Mouse (Mus musculus): ENCODE measurements around the gene Mb.

DNA sequence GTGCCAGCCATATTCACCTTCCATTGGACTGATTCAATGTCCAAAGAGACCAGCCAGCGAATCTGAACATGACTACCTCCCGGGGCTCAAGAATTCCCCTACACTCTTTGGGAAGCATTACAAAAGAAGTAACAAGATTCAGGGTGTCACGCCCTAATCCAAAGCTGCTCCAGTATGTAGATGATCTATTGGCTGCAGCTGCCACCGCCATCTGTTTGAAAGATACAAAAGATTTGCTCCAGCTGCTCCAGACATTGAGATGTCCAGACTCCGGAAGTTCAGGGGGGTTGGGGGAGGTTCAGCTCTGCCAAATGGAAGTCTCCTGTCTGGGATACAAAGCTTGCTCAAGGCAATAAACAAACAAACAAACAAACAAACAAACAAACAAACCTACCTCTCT, 73.9 kb downstream of the Mb start:
- TF ChIP-seq CTCF (IDR thresholded peaks at IDR 0.05; ENCODE audit: insufficient read depth, low read depth, low read length): no peak
- TF ChIP-seq POLR2A (IDR thresholded peaks at IDR 0.05; ENCODE audit: insufficient read depth, low read depth, low read length): no peak

Data from olfactory bulb, adult 2 months (tissue).